Mouse (Mus musculus): ENCODE results near the gene Gm36245. TPM values are rescaled to one million over a fixed set of nuclear protein-coding genes. Genes with fewer than 3 reads are reported as not detected.

The Gm36245 gene
- polyA plus RNA-seq, 1 experiment = 1.7 TPM

Other genes starting within 250 kb of the Gm36245 start
- gene Apol7a, start 200.1 kb upstream of the Gm36245 start, polyA plus RNA-seq (2012; rRNA removed) = 0.10 TPM in 1 of 2 replicates, not detected in the other
- gene Apol9a, start 188.1 kb upstream of the Gm36245 start, polyA plus RNA-seq (2012; rRNA removed) = 0.07 and 0.14 TPM in 2 replicates
- 11.1 and 12.4 TPM in 2 replicates for gene Apol7b, start 151.8 kb upstream of the Gm36245 start, polyA plus RNA-seq (2012; rRNA removed)
- gene Apol10a, start 122.2 kb upstream of the Gm36245 start, polyA plus RNA-seq (2012; rRNA removed) = 0.28 and 0.38 TPM in 2 replicates
- 0.15 and 0.22 TPM in 2 replicates for gene Apol11a, start 91.0 kb upstream of the Gm36245 start, polyA plus RNA-seq (2012; rRNA removed)
- 2.2 and 2.5 TPM in 2 replicates for gene Apol7c, start 65.9 kb upstream of the Gm36245 start, polyA plus RNA-seq (2012; rRNA removed)
- gene 1700025B11Rik, start 37.4 kb upstream of the Gm36245 start, polyA plus RNA-seq (2012; rRNA removed) = 107 and 146 TPM in 2 replicates
- 0.05 and 0.10 TPM in 2 replicates for gene Apol10b, start 3.1 kb upstream of the Gm36245 start, polyA plus RNA-seq (2012; rRNA removed)
- gene Apol11b, start 44.0 kb downstream of the Gm36245 start, polyA plus RNA-seq (2012; rRNA removed) = 0.05 TPM in 1 of 2 replicates, not detected in the other
- gene Apol7e, start 99.6 kb downstream of the Gm36245 start, polyA plus RNA-seq (2012; rRNA removed) = not detected in 2 replicates
- gene Apol9b, start 129.8 kb downstream of the Gm36245 start, polyA plus RNA-seq (2012; rRNA removed) = not detected in 2 replicates
- gene Apol8, start 157.7 kb downstream of the Gm36245 start, polyA plus RNA-seq (2012; rRNA removed) = 0.17 TPM in 2 replicates
- 4.5 and 4.6 TPM in 2 replicates for gene Myh9, start 242.9 kb downstream of the Gm36245 start, polyA plus RNA-seq (2012; rRNA removed)